Mouse (Mus musculus): ENCODE measurements around the gene Plppr5. TPM values are rescaled to one million over a fixed set of nuclear protein-coding genes. Genes with fewer than 3 reads are reported as not detected.

Plppr5 gene
- total RNA-seq, 2 experiments from 2014 or later = 0.77 to 1.3 TPM

GRCm38 (mm10) chr3:117694736-117695135 is 120.1 kb downstream of the Plppr5 start:
- no peak for DNase-seq (ENCODE audit: low spot score in 2 of 2)

- DNase-seq (ENCODE audit: low spot score in 2 of 2) = no peak
Observed at GRCm38 (mm10) chr3:117696350-117696749, 121.7 kb downstream of the Plppr5 start.

GRCm38 (mm10) chr3:117708788-117709187 is 134.2 kb downstream of the Plppr5 start:
- no peak for DNase-seq (ENCODE audit: low spot score in 2 of 2)

GRCm38 (mm10) chr3:117716534-117717280 is 142.1 kb downstream of the Plppr5 start:
- DNase-seq (ENCODE audit: low spot score in 2 of 2) = no peak

- no peak for DNase-seq (ENCODE audit: low spot score in 2 of 2)
Observed at GRCm38 (mm10) chr3:117723390-117723789, 148.8 kb downstream of the Plppr5 start.

GRCm38 (mm10) chr3:117724521-117724920 is 149.9 kb downstream of the Plppr5 start:
- DNase-seq (ENCODE audit: low spot score in 2 of 2) = no peak

GRCm38 (mm10) chr3:117725501-117725900 is 150.9 kb downstream of the Plppr5 start:
- no peak for DNase-seq (ENCODE audit: low spot score in 2 of 2)

- DNase-seq (ENCODE audit: low spot score in 2 of 2) = no peak
Observed at GRCm38 (mm10) chr3:117728136-117728535, 153.5 kb downstream of the Plppr5 start.

- DNase-seq (ENCODE audit: low spot score in 2 of 2) = no peak
Observed at GRCm38 (mm10) chr3:117729121-117730072, 154.8 kb downstream of the Plppr5 start.

GRCm38 (mm10) chr3:117731545-117731944 is 156.9 kb downstream of the Plppr5 start:
- DNase-seq (ENCODE audit: low spot score in 2 of 2) = no peak

- no peak for DNase-seq (ENCODE audit: low spot score in 2 of 2)
Observed at GRCm38 (mm10) chr3:117732661-117733060, 158.0 kb downstream of the Plppr5 start.

Other genes with a start within 250 kb of the Plppr5 start
- gene Plppr4, start 214.0 kb upstream of the Plppr5 start, total RNA-seq (2021) = 1 to 10 TPM in 1 of 2 experiments, under 1 TPM in 1; 0.77 to 1.2 TPM

Data from adrenal gland, adult 18-20 months (tissue).